ENCODE assay signal across 28 mouse cellular contexts in genomic region chr8:86853266-86853988, GRCm38 (mm10). TPM values are rescaled to one million over a fixed set of nuclear protein-coding genes. Genes with fewer than 3 reads are reported as not detected.
A peak's percentile ranks its signal among the peaks of the same experiment; 100 is the strongest.
DNase-seq lines count a peak whose midpoint lies in the region; ATAC-seq and TF ChIP-seq lines count a peak whose summit lies in the region.
"Had no signal": no experiment of that assay in that cellular context is flagged by ENCODE, and none has a peak within 500 bp of the region (broad histone marks: within the 10 kb centered on the region; RNA-seq: fewer than 3 reads in every experiment).

No protein-coding gene starts in this region.

- no peak overlapping the region for H3K4me3 ChIP-seq in gastrocnemius, adult 2 months
- no peak overlapping the region for H3K4me3 ChIP-seq in midbrain, embryonic 11.5 days (ENCODE audit: low read depth, low read length)
- H3K4me3 ChIP-seq in midbrain, embryonic 10.5 days: no peak overlapping the region
- H3K4me3 ChIP-seq in kidney, embryonic 16.5 days (ENCODE audit: low read length): no peak overlapping the region
- H3K4me3 ChIP-seq: erythroblast, embryonic 14.5 days; heart, embryonic 12.5 days; hindbrain, embryonic 15.5 days; intestine, embryonic 15.5 days; liver, embryonic 12.5 days; myocyte; neural tube, embryonic 13.5 days had no signal

- no peak overlapping the region for H3K9ac ChIP-seq in midbrain, embryonic 11.5 days (ENCODE audit: low read length)
- H3K9ac ChIP-seq in kidney, embryonic 16.5 days (replicated peaks; ENCODE audit: low read length): no peak overlapping the region
- H3K9ac ChIP-seq: forebrain, postnatal 0 days; heart, embryonic 12.5 days; hindbrain, embryonic 15.5 days; intestine, embryonic 15.5 days; liver, embryonic 12.5 days; liver, postnatal 0 days; neural tube, embryonic 13.5 days had no signal

- H3K27me3 ChIP-seq in midbrain, embryonic 11.5 days (ENCODE audit: control insufficient read depth, insufficient read depth, low read length): no peaks in the 10 kb centered on the region
- H3K27me3 ChIP-seq in midbrain, embryonic 10.5 days (ENCODE audit: low read depth, poor library complexity, severe bottlenecking): no peaks in the 10 kb centered on the region
- H3K27me3 ChIP-seq in kidney, embryonic 16.5 days (ENCODE audit: insufficient read depth, low read length): no peaks in the 10 kb centered on the region
- H3K27me3 ChIP-seq: heart, embryonic 12.5 days; hindbrain, embryonic 15.5 days; intestine, embryonic 15.5 days; liver, embryonic 12.5 days; neural tube, embryonic 13.5 days had no signal

- H3K4me1 ChIP-seq in midbrain, embryonic 11.5 days (ENCODE audit: control insufficient read depth, insufficient read depth, low read length): peaks cover 25% of the 10 kb centered on the region
- peaks cover 42% of the 10 kb centered on the region for H3K4me1 ChIP-seq in midbrain, embryonic 10.5 days
- H3K4me1 ChIP-seq in kidney, embryonic 16.5 days (ENCODE audit: insufficient read depth, low read length): peaks cover 2% of the 10 kb centered on the region; the same call in 1 of the 2 replicates

- no peak for ATAC-seq in midbrain, embryonic 11.5 days (ENCODE audit: low FRiP score)
- ATAC-seq in megakaryocyte, adult 5-6 weeks (ENCODE audit: poor library complexity, severe bottlenecking): peak; percentile 17; the same call in 1 of the 2 replicates
- ATAC-seq in kidney, embryonic 16.5 days (ENCODE audit: low FRiP score, low TSS enrichment): no peak
- ATAC-seq: forebrain, postnatal 0 days; intestine, embryonic 15.5 days; liver, embryonic 12.5 days; liver, postnatal 0 days; midbrain, embryonic 16.5 days had no signal

- H3K36me3 ChIP-seq in midbrain, embryonic 11.5 days (ENCODE audit: control insufficient read depth, insufficient read depth, low read length): no peaks in the 10 kb centered on the region
- H3K36me3 ChIP-seq in midbrain, embryonic 10.5 days: peaks cover 44% of the 10 kb centered on the region
- peaks cover 4% of the 10 kb centered on the region; the same call in 1 of the 2 replicates for H3K36me3 ChIP-seq in kidney, embryonic 16.5 days (ENCODE audit: insufficient read depth, low read length)
- H3K36me3 ChIP-seq: intestine, embryonic 15.5 days had no signal

- no peak for TF ChIP-seq CTCF in gastrocnemius, adult 2 months (IDR thresholded peaks at IDR 0.05)

- intact Hi-C loops in gastrocnemius, adult 2 months (cut with DNase I): loop anchor here (5.0 kb wide), 1 partner anchor 49 kb away; no protein-coding TSS in a partner anchor
- intact Hi-C loops in gastrocnemius, postnatal 14 days (cut with DNase I; ENCODE audit: low total_unique reads): no loop called here

- peak overlapping the region; percentile 43 for H3K27ac ChIP-seq in gastrocnemius, adult 2 months
- no peak overlapping the region for H3K27ac ChIP-seq in midbrain, embryonic 11.5 days (ENCODE audit: low read depth, low read length)
- H3K27ac ChIP-seq in midbrain, embryonic 10.5 days (replicated peaks): no peak overlapping the region
- H3K27ac ChIP-seq in kidney, embryonic 16.5 days (ENCODE audit: low read length): no peak overlapping the region
- H3K27ac ChIP-seq: hindbrain, embryonic 15.5 days; intestine, embryonic 15.5 days; kidney, postnatal 0 days; liver, embryonic 12.5 days; macrophage; neural tube, embryonic 13.5 days had no signal

- no peaks in the 10 kb centered on the region for H3K9me3 ChIP-seq in midbrain, embryonic 11.5 days (ENCODE audit: control insufficient read depth, low read length)
- no peaks in the 10 kb centered on the region for H3K9me3 ChIP-seq in midbrain, embryonic 10.5 days (replicated peaks)
- no peaks in the 10 kb centered on the region for H3K9me3 ChIP-seq in kidney, embryonic 16.5 days (ENCODE audit: low read length)
- H3K9me3 ChIP-seq: heart, embryonic 12.5 days; hindbrain, embryonic 15.5 days; intestine, embryonic 15.5 days; liver, embryonic 12.5 days; neural tube, embryonic 13.5 days had no signal

- 90% methylated on average over 8 of the region's 8 CpGs for WGBS in midbrain, embryonic 11.5 days
- 92% methylated on average over 8 of the region's 8 CpGs for WGBS in midbrain, embryonic 10.5 days
- WGBS in kidney, embryonic 16.5 days: 88% methylated on average over 8 of the region's 8 CpGs

- no peak for DNase-seq in gastrocnemius, adult 2 months
- DNase-seq in gastrocnemius, postnatal 14 days: no peak
- DNase-seq in midbrain, embryonic 11.5 days (ENCODE audit: low spot score, missing footprints): peak; percentile 83
- DNase-seq in midbrain, embryonic 10.5 days (ENCODE audit: low spot score): no peak
- no peak for DNase-seq in right cerebral cortex, postnatal 10 days (ENCODE audit: low spot score in 2 of 2)
- DNase-seq: adrenal gland, postnatal 14 days; cerebellum, adult 18-20 months; cerebellum, postnatal 10 days; forebrain, postnatal 0 days; gastrocnemius, postnatal 36 days; heart, adult 18-20 months; kidney, adult 2 months; left cerebral cortex, postnatal 4 days; liver, postnatal 0 days; thymus, adult 2 months; thymus, postnatal 36 days had no signal

- no peak overlapping the region for H3K4me2 ChIP-seq in midbrain, embryonic 11.5 days
- H3K4me2 ChIP-seq in kidney, embryonic 16.5 days (replicated peaks; ENCODE audit: low read depth, low read length): no peak overlapping the region
- H3K4me2 ChIP-seq: heart, embryonic 12.5 days; hindbrain, embryonic 15.5 days; intestine, embryonic 15.5 days; liver, embryonic 12.5 days; neural tube, embryonic 13.5 days had no signal

RNA-seq across cellular contexts. Expression of gene N4bp1, which starts 31.6 kb away (rescaled TPM):
- total RNA-seq in gastrocnemius, adult 2 months (2021): 10 to 100 TPM; 16.6 to 18.2 TPM
- total RNA-seq in gastrocnemius, postnatal 14 days (2021): 10 to 100 TPM; 13.0 to 14.6 TPM
- 10.2 and 10.8 TPM in 2 replicates for polyA plus RNA-seq in midbrain, embryonic 11.5 days (2014; fragmentation: Nextera tagmentation; extraction: Ambion mirVana)
- 9.2 and 9.7 TPM in 2 replicates for polyA plus RNA-seq in midbrain, embryonic 10.5 days (2016; fragmentation: Nextera tagmentation; extraction: Ambion mirVana)
- 36.1 and 36.9 TPM in 2 replicates for total RNA-seq in megakaryocyte, adult 5-6 weeks (2015)
- total RNA-seq in megakaryocyte, adult 5-6 weeks (2017): 27.2 and 32.2 TPM in 2 replicates
- polyA plus RNA-seq in kidney, embryonic 16.5 days (2015; fragmentation: Nextera tagmentation; extraction: Ambion mirVana): 8.1 and 8.3 TPM in 2 replicates
